Mouse (Mus musculus): ENCODE data around the gene Chid1. TPM values are rescaled to one million over a fixed set of nuclear protein-coding genes. Genes with fewer than 3 reads are reported as not detected.
A peak's percentile ranks its signal among the peaks of the same experiment; 100 is the strongest.

Chid1 gene
- polyA plus RNA-seq, 1 experiment from 2014 or later = 69.8 TPM

DNA sequence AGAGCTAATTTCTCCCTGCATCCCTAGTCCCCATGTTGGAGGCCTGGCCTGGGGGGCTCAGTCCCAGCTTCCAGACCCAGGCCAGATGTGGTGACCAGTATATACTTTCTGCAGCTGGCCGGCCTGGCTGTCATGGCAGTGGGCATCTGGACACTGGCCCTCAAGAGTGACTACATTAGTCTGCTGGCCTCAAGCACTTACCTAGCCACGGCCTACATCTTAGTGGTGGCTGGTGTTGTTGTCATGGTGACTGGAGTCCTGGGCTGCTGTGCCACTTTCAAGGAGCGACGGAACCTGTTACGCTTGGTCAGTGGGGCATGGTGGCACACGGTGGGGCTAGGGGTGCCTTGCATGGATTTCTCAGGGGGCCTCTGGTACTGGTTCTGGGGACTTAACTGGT, 70.3 kb downstream of the Chid1 start:
- WGBS = 86% methylated on average over 6 of the region's 6 CpGs
- peaks cover 7% of the 10 kb centered on the region; the same call in 1 of the 2 replicates for H3K27me3 ChIP-seq (replicated peaks; ENCODE audit: control insufficient read depth, insufficient read depth, low read length)
- H3K36me3 ChIP-seq (ENCODE audit: control insufficient read depth, insufficient read depth, low read length) = peaks cover 7% of the 10 kb centered on the region; the same call in 1 of the 2 replicates
- no peaks in the 10 kb centered on the region for H3K9me3 ChIP-seq (ENCODE audit: control insufficient read depth, low read length)
- no peak for ATAC-seq
- peaks cover 33% of the 10 kb centered on the region for H3K4me1 ChIP-seq (ENCODE audit: control insufficient read depth, insufficient read depth, low read length)
- peak overlapping the region; percentile 82 for H3K4me2 ChIP-seq (ENCODE audit: low read depth, low read length)
- H3K27ac ChIP-seq (ENCODE audit: low read length) = peak overlapping the region; percentile 78
- H3K4me3 ChIP-seq (ENCODE audit: low read length) = peak overlapping the region; percentile 85
- peak overlapping the region; percentile 92 for H3K9ac ChIP-seq (ENCODE audit: low read depth, low read length)

DNA sequence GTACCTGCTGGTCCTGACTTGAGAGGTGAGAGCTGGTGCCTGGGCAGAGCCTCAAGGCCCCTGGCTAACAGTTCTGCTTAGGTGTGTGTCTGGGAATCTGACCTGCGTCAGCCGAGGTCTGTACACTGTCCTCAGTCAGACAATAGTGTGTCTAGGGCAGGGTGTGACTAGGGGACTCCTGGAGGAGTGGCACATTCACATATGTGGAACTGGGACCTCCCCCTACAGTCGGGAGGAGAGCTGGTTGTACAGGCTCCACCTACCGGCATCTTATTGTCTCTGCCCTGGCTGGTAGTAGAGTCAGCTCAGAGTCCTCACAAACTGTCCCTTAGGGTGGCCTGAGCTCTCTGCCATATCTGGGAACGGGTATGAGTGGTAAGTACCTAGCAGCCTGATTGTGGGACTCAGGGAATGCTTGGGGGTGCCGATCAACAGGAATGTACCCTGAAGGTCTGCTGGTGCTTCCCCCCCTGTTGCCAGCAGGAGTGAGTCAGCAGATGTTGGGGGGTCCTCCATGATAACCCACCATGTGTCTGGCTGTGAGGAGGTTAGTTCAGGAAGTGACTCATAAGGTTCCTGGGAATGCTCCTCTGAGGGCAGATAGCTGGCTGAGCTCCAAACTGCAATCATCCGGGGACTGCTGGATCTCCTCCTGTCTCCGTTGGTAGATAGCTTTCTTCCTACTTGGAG, 71.0 kb downstream of the Chid1 start:
- H3K9me3 ChIP-seq (ENCODE audit: control insufficient read depth, low read length) = no peaks in the 10 kb centered on the region
- H3K4me2 ChIP-seq (ENCODE audit: low read depth, low read length) = peak overlapping the region; percentile 82
- H3K36me3 ChIP-seq (ENCODE audit: control insufficient read depth, insufficient read depth, low read length) = peaks cover 7% of the 10 kb centered on the region; the same call in 1 of the 2 replicates
- peak overlapping the region; percentile 85 for H3K4me3 ChIP-seq (ENCODE audit: low read length)
- 6% methylated on average over 8 of the region's 8 CpGs for WGBS
- peak overlapping the region; percentile 92 for H3K9ac ChIP-seq (ENCODE audit: low read depth, low read length)
- peaks cover 26% of the 10 kb centered on the region for H3K4me1 ChIP-seq (ENCODE audit: control insufficient read depth, insufficient read depth, low read length)
- H3K27me3 ChIP-seq (replicated peaks; ENCODE audit: control insufficient read depth, insufficient read depth, low read length) = peaks cover 14% of the 10 kb centered on the region
- peak overlapping the region; percentile 78 for H3K27ac ChIP-seq (ENCODE audit: low read length)
- ATAC-seq = peak; percentile 82

DNA sequence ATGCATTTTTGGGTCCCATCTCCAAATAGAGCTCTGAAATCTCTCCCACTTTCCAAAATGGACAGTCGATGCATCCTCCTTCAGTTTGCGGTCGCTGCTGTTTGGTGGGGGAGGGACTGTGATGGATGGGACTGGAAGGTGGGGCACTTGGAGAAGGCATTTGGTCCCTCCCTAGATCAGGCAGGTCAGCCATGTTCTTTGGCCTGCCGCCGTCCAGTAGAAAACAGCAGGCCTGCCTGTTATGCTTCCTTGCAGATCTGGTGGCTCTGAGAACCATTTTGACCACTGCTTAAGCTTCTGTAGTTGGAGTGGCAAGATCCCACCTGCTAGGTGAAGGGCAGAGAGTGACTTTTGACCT, 71.5 kb downstream of the Chid1 start:
- Histone ChIP-seq H3K4me2 (ENCODE audit: low read depth, low read length) (peak overlapping the region; percentile 82), H3K36me3 (ENCODE audit: control insufficient read depth, insufficient read depth, low read length) (peaks cover 7% of the 10 kb centered on the region; the same call in 1 of the 2 replicates), H3K9me3 (ENCODE audit: control insufficient read depth, low read length) (no peaks in the 10 kb centered on the region), H3K4me1 (ENCODE audit: control insufficient read depth, insufficient read depth, low read length) (peaks cover 22% of the 10 kb centered on the region), H3K9ac (ENCODE audit: low read depth, low read length) (peak overlapping the region; percentile 92), H3K4me3 (ENCODE audit: low read length) (peak overlapping the region; percentile 85), H3K27ac (ENCODE audit: low read length) (peak overlapping the region; percentile 78), H3K27me3 (replicated peaks; ENCODE audit: control insufficient read depth, insufficient read depth, low read length) (peaks cover 17% of the 10 kb centered on the region)
- WGBS = 13% methylated on average over 5 of the region's 5 CpGs
- ATAC-seq = peak; percentile 12; the same call in 1 of the 2 replicates

DNA sequence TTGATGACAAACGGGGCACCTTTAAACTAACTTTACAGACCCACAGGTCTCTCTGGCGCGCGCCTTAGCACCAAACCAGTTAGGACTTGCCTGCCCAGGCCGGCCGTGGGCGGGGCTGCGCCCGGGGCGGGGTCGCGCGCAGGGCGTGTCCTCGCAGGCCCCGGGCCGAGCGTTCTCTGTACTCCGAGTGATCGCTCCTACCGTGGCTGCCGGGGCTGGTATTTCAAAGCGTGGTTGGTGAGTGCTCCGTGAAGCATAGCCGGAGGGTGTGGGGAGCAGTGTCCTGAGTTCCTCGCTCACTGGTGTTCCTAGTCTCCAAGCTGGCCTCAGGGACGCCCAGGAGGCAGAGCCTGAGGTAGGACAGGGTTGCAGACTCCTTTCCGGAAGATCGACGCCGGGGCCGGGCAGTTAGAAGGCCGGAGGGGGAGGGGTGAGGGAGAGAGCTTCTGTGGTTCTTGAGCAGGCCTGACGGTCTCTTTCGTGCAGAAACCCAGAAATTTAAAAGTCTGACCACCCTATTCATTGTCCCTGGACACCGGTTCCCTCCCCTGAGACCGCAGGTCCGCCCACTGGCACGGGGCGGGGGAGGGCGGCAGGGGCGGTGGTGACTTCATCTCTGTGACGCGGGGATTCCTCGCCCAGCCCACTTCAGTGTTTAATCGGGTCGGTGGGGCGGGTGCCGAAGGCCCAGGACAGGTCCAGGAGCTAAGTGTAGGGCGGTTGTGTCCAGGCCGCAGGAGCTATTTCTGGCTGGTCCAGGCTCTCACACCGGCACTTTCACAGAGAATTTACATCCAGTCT, 72.2 kb downstream of the Chid1 start, which contains the start of gene Cd151:
TSS of gene Cd151 (plus strand) at position 163 of the 801 bp plus-strand sequence.
- ATAC-seq = peak; percentile 81
- Histone ChIP-seq H3K36me3 (ENCODE audit: control insufficient read depth, insufficient read depth, low read length) (peaks cover 7% of the 10 kb centered on the region; the same call in 1 of the 2 replicates), H3K4me1 (ENCODE audit: control insufficient read depth, insufficient read depth, low read length) (peaks cover 23% of the 10 kb centered on the region), H3K27me3 (replicated peaks; ENCODE audit: control insufficient read depth, insufficient read depth, low read length) (peaks cover 20% of the 10 kb centered on the region), H3K4me3 (ENCODE audit: low read length) (peak within 1 kb of the TSS; percentile 85), H3K9ac (ENCODE audit: low read depth, low read length) (peak within 1 kb of the TSS; percentile 92), H3K27ac (ENCODE audit: low read length) (peak within 1 kb of the TSS; percentile 78), H3K9me3 (ENCODE audit: control insufficient read depth, low read length) (no peaks in the 10 kb centered on the region), H3K4me2 (ENCODE audit: low read depth, low read length) (peak within 1 kb of the TSS; percentile 82)
- under 1% methylated on average over 50 of the region's 52 CpGs for WGBS

DNA sequence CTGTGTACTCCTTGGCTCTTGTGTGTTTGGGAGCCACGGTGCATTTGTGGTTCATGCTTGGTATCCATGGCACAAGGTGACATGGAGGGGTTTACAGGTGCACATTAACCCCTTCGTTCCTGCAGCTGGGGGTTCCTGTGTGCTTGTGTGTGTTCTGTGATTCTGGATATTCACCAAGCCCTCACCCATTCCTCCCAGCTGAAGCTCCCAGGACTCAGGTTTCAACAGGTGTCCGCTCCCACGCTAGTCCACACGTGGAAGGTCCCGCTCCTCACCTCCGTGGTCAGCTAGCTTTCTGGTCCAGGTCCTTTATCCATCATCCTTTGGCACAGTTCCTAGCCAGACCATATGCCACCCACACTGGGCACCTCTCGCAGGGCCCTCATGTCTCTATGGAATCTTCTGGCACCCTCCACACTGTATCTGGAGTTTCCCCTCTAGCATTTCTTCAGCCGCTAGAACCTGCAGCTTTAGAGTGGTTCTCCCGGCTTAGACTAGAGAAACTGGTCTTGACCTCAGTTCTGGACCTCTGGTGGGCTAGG, 73.0 kb downstream of the Chid1 start:
- Histone ChIP-seq H3K27ac (ENCODE audit: low read length) (peak overlapping the region; percentile 78; the same call in 1 of the 2 replicates), H3K4me3 (ENCODE audit: low read length) (peak overlapping the region; percentile 85), H3K27me3 (replicated peaks; ENCODE audit: control insufficient read depth, insufficient read depth, low read length) (peaks cover 20% of the 10 kb centered on the region), H3K9ac (ENCODE audit: low read depth, low read length) (peak overlapping the region; percentile 92), H3K4me1 (ENCODE audit: control insufficient read depth, insufficient read depth, low read length) (peaks cover 29% of the 10 kb centered on the region), H3K4me2 (ENCODE audit: low read depth, low read length) (peak overlapping the region; percentile 82), H3K9me3 (ENCODE audit: control insufficient read depth, low read length) (no peaks in the 10 kb centered on the region), H3K36me3 (ENCODE audit: control insufficient read depth, insufficient read depth, low read length) (peaks cover 7% of the 10 kb centered on the region; the same call in 1 of the 2 replicates)
- ATAC-seq = no peak
- WGBS = 59% methylated on average over 10 of the region's 10 CpGs

DNA sequence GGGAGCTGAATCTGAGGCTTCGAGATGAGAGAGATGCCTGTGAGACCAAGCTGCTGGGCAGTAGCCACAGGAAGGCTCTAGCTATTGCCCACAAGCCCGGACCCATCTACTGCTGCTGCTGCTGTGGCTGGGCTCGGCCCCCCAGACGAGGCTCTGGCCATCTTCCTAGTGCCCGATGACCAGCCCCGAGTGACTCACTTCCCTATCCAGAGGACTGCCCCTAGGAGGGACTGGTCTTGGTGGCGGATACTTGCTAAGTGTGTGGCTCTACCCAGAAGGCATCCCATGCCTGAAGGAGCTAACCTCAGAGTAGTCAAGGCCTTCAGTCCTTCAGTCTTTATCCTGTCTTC, 73.6 kb downstream of the Chid1 start:
- no peak for ATAC-seq
- H3K27ac ChIP-seq (ENCODE audit: low read length) = no peak overlapping the region
- peaks cover 5% of the 10 kb centered on the region; the same call in 1 of the 2 replicates for H3K36me3 ChIP-seq (ENCODE audit: control insufficient read depth, insufficient read depth, low read length)
- H3K9ac ChIP-seq (ENCODE audit: low read depth, low read length) = no peak overlapping the region
- H3K27me3 ChIP-seq (replicated peaks; ENCODE audit: control insufficient read depth, insufficient read depth, low read length) = peaks cover 21% of the 10 kb centered on the region
- WGBS = 85% methylated on average over 7 of the region's 7 CpGs
- no peak overlapping the region for H3K4me3 ChIP-seq (ENCODE audit: low read length)
- peaks cover 35% of the 10 kb centered on the region for H3K4me1 ChIP-seq (ENCODE audit: control insufficient read depth, insufficient read depth, low read length)
- no peak overlapping the region for H3K4me2 ChIP-seq (ENCODE audit: low read depth, low read length)
- no peaks in the 10 kb centered on the region for H3K9me3 ChIP-seq (ENCODE audit: control insufficient read depth, low read length)

DNA sequence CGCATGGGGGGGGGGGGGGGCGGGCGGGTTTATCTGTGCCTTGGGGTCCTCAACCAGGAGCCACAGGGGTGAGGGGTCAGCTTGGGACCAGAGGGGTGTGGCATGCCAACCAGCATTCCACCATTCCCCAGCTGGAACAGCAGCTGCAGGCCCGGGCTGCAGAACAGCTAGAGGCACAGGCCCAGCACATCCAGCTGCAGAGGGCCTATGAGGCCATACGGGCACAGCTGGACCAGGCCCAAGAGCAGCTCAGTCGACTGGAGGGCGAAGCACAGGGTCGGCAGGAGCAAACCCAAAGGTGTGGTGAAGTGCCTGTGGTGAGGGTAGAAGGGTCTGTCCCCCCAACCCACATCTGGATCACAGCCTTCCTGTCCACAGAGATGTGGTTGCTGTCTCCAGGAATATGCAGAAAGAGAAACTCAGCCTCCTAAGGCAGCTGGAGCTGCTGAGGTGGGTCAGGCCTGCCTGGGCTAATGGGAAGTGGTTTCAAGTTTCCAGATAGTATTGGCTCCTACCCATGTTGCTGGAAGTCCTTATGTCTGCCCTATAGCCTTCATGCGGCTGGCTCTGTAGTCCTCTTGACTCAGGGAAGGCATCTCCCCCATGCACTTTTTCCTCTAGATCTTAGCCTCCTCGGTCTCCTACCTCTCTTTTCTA, 74.1 kb downstream of the Chid1 start:
- no peak overlapping the region for H3K4me2 ChIP-seq (ENCODE audit: low read depth, low read length)
- peaks cover 25% of the 10 kb centered on the region for H3K27me3 ChIP-seq (replicated peaks; ENCODE audit: control insufficient read depth, insufficient read depth, low read length)
- no peak overlapping the region for H3K4me3 ChIP-seq (ENCODE audit: low read length)
- WGBS = 44% methylated on average over 10 of the region's 10 CpGs
- peaks cover 3% of the 10 kb centered on the region; the same call in 1 of the 2 replicates for H3K36me3 ChIP-seq (ENCODE audit: control insufficient read depth, insufficient read depth, low read length)
- H3K4me1 ChIP-seq (ENCODE audit: control insufficient read depth, insufficient read depth, low read length) = peaks cover 40% of the 10 kb centered on the region
- H3K9me3 ChIP-seq (ENCODE audit: control insufficient read depth, low read length) = no peaks in the 10 kb centered on the region
- no peak for ATAC-seq
- no peak overlapping the region for H3K27ac ChIP-seq (ENCODE audit: low read length)
- H3K9ac ChIP-seq (ENCODE audit: low read depth, low read length) = peak overlapping the region; percentile 15; the same call in 1 of the 2 replicates

DNA sequence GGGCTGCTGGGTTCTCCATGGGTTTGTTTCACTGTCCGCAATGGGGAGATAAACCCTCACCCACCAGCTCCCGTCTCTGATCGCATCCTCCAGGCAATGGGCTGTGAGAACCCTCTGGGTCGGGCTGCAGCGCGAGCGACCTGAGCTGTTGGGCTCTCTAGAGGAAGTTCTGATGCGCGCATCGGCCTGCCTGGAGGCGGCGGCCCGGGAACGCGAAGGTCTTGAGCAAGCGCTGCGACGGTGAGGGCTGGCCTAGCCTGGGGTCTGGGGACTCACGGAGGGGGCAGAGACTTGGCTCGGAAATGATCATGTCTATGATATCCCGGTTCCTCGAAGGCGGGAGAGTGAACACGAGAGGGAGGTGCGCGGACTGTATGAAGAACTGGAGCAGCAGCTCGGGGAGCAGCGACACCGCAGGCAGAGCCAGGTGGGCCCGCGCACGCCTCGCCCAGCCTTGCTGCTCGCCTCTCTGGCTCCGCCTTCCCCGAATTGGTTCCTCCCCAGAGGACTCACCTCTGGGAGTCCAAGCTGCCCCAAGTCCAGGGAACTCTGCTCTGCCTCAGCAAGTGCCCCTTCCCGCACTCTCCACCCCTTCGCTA, 75.0 kb downstream of the Chid1 start:
- no peak overlapping the region for H3K27ac ChIP-seq (ENCODE audit: low read length)
- peak overlapping the region; percentile 15; the same call in 1 of the 2 replicates for H3K9ac ChIP-seq (ENCODE audit: low read depth, low read length)
- H3K4me1 ChIP-seq (ENCODE audit: control insufficient read depth, insufficient read depth, low read length) = peaks cover 43% of the 10 kb centered on the region
- no peaks in the 10 kb centered on the region for H3K9me3 ChIP-seq (ENCODE audit: control insufficient read depth, low read length)
- H3K27me3 ChIP-seq (replicated peaks; ENCODE audit: control insufficient read depth, insufficient read depth, low read length) = peaks cover 25% of the 10 kb centered on the region
- peak overlapping the region; percentile 26 for H3K4me2 ChIP-seq (ENCODE audit: low read depth, low read length)
- no peak for ATAC-seq
- 13% methylated on average over 38 of the region's 38 CpGs for WGBS
- H3K36me3 ChIP-seq (ENCODE audit: control insufficient read depth, insufficient read depth, low read length) = peaks cover 1% of the 10 kb centered on the region; the same call in 1 of the 2 replicates
- peak overlapping the region; percentile 11; the same call in 1 of the 2 replicates for H3K4me3 ChIP-seq (ENCODE audit: low read length)
